Mouse (Mus musculus) forebrain, embryonic 12.5 days (tissue): ENCODE measurements around the gene Dxo. TPM values are rescaled to one million over a fixed set of nuclear protein-coding genes. Genes with fewer than 3 reads are reported as not detected.
"Not testable (repeated sequence)": the region's sequence is repeated elsewhere in the genome, so short reads cannot be mapped to it uniquely, and the experiment has no call there.

Source experiments
- ATAC-seq: fragments of 200-750 bp; cut with Nextera tagmentation; 2 replicates; pipeline ENCODE4 v1.8.0; 2017; ENCODE audit warnings: moderate TSS enrichment; ENCODE audit not compliant: low FRiP score
- H3K27ac ChIP-seq: fragments of 300-500 bp; sonication (generic); 2 replicates; pipeline ENCODE4 v1.5.1; 2016; ENCODE audit warnings: mild to moderate bottlenecking
- H3K27me3 ChIP-seq: fragments of 300-500 bp; sonication (generic); 2 replicates; pipeline ENCODE4 v1.6.1; 2016; ENCODE audit warnings: mild to moderate bottlenecking
- H3K36me3 ChIP-seq: fragments of 300-500 bp; sonication (generic); replicated peaks from 2 replicates; pipeline ENCODE4 v1.6.1; 2016; ENCODE audit warnings: mild to moderate bottlenecking
- H3K4me1 ChIP-seq: fragments of 300-500 bp; sonication (generic); 2 replicates; pipeline ENCODE4 v1.6.1; 2016
- H3K4me2 ChIP-seq: fragments of 300-500 bp; sonication (generic); 2 replicates; pipeline ENCODE4 v1.6.1; 2016; ENCODE audit warnings: mild to moderate bottlenecking, moderate library complexity
- H3K4me3 ChIP-seq: fragments of 300-500 bp; sonication (generic); replicated peaks from 2 replicates; pipeline ENCODE4 v1.5.1; 2016; ENCODE audit warnings: mild to moderate bottlenecking
- H3K9ac ChIP-seq: fragments of 300-500 bp; sonication (generic); 2 replicates; pipeline ENCODE4 v1.6.1; 2016; ENCODE audit warnings: mild to moderate bottlenecking
- H3K9me3 ChIP-seq: fragments of 300-500 bp; sonication (generic); 2 replicates; pipeline ENCODE4 v1.6.1; 2016
- WGBS: fragments of 180-500 bp; shearing (Covaris S2); methylation state at CpG from one replicate; pipeline ENCODE4 v1.1.7; 2016; 5-methylcytosine and 5-hydroxymethylcytosine counted together
- polyA plus RNA-seq: library from polyadenylated mRNA; unstranded; fragments of >200 nt; fragmentation: Nextera tagmentation; extraction: Ambion mirVana; gene quantifications from 2 replicates; pipeline ENCODE4 v1.2.1, GENCODE M21; 2016

Dxo gene
- polyA plus RNA-seq, 1 experiment from 2014 or later = 77.6 TPM

DNA sequence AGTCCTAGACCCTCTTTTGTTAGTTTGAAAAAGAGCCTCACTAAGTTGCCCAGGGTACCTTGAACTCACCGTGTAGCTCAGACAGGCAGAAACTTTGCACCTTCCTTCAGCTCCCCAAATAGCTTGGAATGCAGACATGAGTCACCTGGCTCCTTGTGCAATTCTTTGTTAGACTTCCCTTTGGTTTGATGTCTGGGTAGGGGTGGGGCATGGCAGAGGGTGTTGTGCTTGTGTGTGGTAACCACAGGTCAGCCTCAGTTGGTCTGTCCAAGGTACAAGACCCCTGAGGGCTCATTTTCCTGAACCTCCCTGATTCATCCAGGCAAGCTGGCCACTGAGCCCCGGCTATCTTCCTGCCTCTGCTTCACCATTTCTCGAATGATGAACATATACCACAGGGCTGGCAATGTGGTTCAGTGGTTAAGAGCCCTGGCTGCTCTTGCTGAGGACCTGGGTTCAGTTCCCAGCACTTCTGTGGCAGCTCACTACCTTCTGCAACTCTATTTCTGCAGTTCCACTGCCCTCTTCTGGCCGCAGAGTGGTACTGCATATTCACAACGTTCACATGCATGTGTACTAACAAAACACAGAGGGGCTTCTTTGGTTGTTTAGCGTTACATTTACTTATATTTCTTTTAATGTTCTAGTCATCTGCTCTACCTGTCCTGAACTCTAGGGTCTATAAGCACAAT is 31.8 kb upstream of the Dxo start:
- H3K27ac ChIP-seq = no peak overlapping the region
- WGBS = 73% methylated on average over 6 of the region's 6 CpGs
- no peaks in the 10 kb centered on the region for H3K36me3 ChIP-seq

DNA sequence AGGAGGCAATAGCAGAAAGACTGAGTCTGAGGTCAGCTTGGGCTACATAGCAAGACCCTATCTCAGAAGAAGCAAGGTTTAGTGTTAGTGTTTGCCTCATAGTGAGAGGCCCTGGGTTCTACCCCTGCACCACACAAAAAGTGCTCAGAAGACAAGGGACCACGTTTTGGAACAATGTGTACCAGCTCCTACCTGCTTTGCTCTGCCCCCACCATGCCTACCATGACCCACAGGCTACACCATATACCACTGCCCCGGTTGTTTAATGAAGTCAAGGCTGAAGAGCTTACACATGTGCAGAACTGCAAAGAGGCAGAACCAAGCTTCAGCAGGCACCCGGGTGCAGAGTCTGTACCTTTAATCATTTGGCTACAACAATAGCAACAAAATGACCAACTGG is 29.6 kb upstream of the Dxo start:
- H3K27ac ChIP-seq = no peak overlapping the region
- H3K27me3 ChIP-seq = no peaks in the 10 kb centered on the region
- WGBS = 65% methylated on average over 3 of the region's 3 CpGs
- ATAC-seq = no peak
- H3K4me3 ChIP-seq = no peak overlapping the region
- H3K9ac ChIP-seq = no peak overlapping the region
- H3K36me3 ChIP-seq = no peaks in the 10 kb centered on the region
- no peaks in the 10 kb centered on the region for H3K4me1 ChIP-seq
- H3K9me3 ChIP-seq = peaks cover 8% of the 10 kb centered on the region
- no peak overlapping the region for H3K4me2 ChIP-seq

More for the DNA sequence above, 31.8 kb upstream of the Dxo start:
- Histone ChIP-seq H3K4me2 (no peak overlapping the region), H3K9ac (no peak overlapping the region), H3K4me1 (no peaks in the 10 kb centered on the region), H3K9me3 (peaks cover 8% of the 10 kb centered on the region), H3K27me3 (no peaks in the 10 kb centered on the region), H3K4me3 (no peak overlapping the region)
- ATAC-seq = no peak

DNA sequence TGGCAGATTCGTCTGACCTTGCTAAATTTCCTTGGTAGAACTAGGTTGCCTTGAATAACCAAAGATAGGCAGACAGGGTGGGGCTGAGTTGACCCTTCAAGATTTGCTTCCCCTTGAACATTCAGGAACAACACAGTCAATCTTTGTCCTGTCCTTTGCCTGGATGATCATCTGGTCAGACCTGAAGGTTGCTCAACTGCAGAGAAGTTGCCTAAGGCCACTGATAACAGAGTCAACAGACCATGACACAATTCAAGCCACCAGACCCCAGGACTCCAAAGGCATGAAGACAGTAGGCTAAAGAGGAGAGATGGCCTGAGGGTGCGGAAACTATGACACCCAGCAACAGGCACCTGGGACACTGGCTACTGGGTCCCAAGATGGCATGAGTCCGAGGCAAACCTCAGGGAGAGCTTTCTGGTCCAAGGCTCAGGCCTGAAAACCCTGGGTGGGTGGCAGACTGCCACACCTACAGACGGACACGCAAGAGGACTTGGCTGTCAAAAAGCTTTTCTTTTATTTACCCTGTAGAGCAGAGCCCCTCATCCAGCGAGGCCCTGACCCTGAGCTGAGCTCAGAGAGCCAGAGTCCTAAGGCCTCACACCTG is 28.1 kb upstream of the Dxo start:
- ATAC-seq = no peak
- Histone ChIP-seq H3K4me1 (no peaks in the 10 kb centered on the region), H3K36me3 (no peaks in the 10 kb centered on the region), H3K27me3 (no peaks in the 10 kb centered on the region), H3K4me2 (no peak overlapping the region), H3K27ac (no peak overlapping the region), H3K9ac (no peak overlapping the region), H3K4me3 (no peak overlapping the region), H3K9me3 (peaks cover 8% of the 10 kb centered on the region)
- 81% methylated on average over 6 of the region's 6 CpGs for WGBS

DNA sequence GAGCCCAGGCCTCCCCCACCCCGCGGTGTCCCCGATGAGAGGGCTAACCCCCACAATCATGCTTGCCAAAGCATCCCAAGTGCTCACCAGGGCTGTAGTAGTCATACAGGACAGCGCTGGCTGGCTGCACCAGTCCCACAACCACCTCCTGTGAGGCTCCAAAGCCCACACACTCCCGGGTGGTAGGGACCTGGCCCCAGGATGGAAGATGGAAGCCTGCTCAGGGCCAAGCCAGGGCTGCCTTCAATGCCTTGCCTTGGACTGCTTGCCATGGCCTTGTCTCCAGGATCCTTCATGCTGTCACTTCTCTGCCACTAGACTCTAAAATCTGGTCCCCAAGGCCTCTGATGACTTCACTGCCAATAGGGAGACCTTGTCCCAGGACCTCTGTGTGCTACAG is 26.4 kb upstream of the Dxo start:
- H3K4me2 ChIP-seq, H3K9me3 ChIP-seq, H3K27me3 ChIP-seq, H3K4me1 ChIP-seq, H3K4me3 ChIP-seq, H3K36me3 ChIP-seq, ATAC-seq, H3K27ac ChIP-seq, H3K9ac ChIP-seq: not testable (repeated sequence)
- 90% methylated on average over 5 of the region's 5 CpGs for WGBS

DNA sequence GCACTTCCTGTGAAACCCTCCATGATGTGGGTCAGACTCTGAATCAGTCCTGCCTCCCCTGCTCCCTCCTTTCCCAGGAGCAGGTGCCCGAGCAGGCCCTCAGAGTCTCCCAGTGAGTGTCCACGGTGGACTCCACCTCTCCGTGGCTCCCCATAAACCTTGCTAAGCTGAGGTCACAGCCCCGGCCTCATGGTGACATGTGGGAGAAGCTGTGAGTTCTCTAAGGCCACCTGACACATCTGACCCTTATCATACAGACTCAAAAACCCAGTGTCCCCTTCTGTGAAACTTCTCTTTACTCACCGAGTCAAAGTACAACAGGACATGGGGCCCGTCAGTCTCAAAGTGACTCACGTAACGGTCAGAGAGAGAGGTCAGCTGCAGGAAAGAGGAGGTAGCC is 26.0 kb upstream of the Dxo start:
- not testable (repeated sequence) for H3K9ac ChIP-seq, H3K4me3 ChIP-seq, ATAC-seq, H3K36me3 ChIP-seq, H3K9me3 ChIP-seq, H3K4me2 ChIP-seq, H3K4me1 ChIP-seq, H3K27me3 ChIP-seq, H3K27ac ChIP-seq
- 87% methylated on average over 8 of the region's 8 CpGs for WGBS

DNA sequence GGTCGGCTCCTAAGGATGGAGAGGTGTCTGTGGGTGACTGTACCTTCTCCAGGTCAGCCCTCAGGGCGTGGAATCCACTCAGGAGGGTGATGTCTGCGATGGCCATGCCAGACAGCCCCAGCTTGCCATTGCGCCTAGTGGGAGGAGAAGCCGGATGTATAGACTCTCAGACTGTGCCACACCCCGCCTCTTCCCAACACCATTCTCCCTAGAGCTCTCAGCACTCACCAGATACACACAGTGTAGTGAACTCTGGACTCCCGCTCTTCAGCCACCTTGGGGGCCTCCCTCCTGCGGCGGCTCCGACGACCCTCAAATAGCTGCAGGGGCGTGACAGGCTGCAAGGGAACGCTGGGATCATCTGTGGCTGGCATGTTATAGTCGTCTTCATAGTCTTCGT is 25.5 kb upstream of the Dxo start:
- WGBS = 78% methylated on average over 15 of the region's 15 CpGs
- no peaks in the 10 kb centered on the region for H3K9me3 ChIP-seq
- no peaks in the 10 kb centered on the region for H3K27me3 ChIP-seq
- H3K4me2 ChIP-seq = no peak overlapping the region
- no peak for ATAC-seq
- H3K9ac ChIP-seq = no peak overlapping the region
- no peak overlapping the region for H3K4me3 ChIP-seq
- no peaks in the 10 kb centered on the region for H3K36me3 ChIP-seq
- no peak overlapping the region for H3K27ac ChIP-seq
- no peaks in the 10 kb centered on the region for H3K4me1 ChIP-seq

DNA sequence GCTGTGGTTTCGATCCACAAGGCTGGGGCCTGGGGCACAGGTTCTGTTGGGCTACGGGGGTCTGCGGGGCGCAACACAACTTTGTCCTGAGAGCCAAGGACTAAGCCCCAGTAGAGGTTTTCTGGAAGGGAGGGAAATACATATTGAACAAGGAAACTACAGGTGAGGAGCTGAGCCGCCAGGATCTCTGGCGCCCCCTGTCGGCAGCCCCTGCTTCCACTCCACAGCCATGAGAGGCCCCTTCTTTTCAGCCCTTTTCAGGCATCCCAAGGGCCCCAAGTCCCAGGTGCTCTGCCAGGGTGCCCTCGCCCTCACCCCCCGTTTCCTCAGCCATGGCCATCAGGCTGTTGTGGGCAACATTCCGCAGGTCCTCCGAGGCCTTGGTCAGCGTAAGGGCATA is 23.1 kb upstream of the Dxo start:
- H3K4me2 ChIP-seq, H3K36me3 ChIP-seq, H3K4me3 ChIP-seq, H3K9ac ChIP-seq, H3K27ac ChIP-seq, H3K4me1 ChIP-seq, H3K27me3 ChIP-seq, ATAC-seq, H3K9me3 ChIP-seq: not testable (repeated sequence)
- WGBS = 66% methylated on average over 12 of the region's 12 CpGs

DNA sequence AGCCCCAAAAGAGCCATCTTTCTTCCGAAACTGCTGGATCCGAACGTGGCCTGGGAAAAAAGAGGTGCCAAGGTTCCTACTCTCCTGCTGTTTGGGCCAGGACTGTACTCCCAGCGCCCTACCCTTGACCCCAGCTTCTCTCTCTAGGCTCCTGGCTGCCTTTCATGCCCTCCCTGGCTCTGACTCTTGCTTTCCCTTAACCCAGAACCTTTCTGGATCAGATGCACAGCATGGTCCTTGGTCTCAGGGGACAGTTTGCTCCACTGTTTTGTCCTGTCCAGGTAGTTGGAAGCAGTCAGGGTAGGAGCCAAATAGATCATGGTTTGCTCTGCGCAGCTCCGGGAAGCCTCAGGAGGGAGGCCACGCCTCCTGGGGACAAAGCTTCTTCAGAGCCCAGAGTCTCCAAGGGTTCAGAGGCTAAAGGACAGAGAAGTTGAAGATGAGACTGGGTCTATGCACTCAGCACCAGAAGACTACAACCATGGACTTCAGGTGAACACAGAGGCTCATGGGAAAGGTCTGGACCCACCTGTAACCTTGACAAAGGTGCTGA is 21.9 kb upstream of the Dxo start:
- Histone ChIP-seq H3K9ac (no peak overlapping the region), H3K4me3 (no peak overlapping the region), H3K27me3 (no peaks in the 10 kb centered on the region), H3K27ac (no peak overlapping the region), H3K9me3 (no peaks in the 10 kb centered on the region), H3K4me1 (no peaks in the 10 kb centered on the region), H3K36me3 (no peaks in the 10 kb centered on the region), H3K4me2 (no peak overlapping the region)
- 78% methylated on average over 7 of the region's 7 CpGs for WGBS
- no peak for ATAC-seq

DNA sequence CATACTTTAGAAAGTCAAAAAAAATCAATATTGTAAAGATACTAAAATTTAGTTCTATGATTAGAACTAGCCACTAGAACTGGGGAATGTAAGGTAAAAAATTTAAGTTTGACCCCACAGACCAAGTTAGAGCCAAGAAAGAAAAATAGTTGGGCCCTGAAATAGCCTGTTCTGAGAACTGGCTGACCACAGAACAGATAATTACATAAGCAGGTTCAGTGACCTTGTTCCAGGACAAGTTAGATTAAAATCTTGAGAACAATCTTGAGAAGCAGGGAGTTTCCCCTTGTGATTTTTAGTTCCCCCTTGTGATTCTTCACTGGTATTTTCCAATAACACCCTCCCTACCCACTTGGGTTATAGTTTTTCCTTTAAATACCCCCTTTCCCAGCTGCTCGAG is 6.0 kb upstream of the Dxo start:
- H3K36me3 ChIP-seq = peaks cover 65% of the 10 kb centered on the region
- 86% methylated on average over 1 of the region's 1 CpGs for WGBS
- H3K4me3 ChIP-seq, H3K27ac ChIP-seq, H3K27me3 ChIP-seq, H3K9me3 ChIP-seq, H3K9ac ChIP-seq, H3K4me2 ChIP-seq, ATAC-seq, H3K4me1 ChIP-seq: not testable (repeated sequence)

DNA sequence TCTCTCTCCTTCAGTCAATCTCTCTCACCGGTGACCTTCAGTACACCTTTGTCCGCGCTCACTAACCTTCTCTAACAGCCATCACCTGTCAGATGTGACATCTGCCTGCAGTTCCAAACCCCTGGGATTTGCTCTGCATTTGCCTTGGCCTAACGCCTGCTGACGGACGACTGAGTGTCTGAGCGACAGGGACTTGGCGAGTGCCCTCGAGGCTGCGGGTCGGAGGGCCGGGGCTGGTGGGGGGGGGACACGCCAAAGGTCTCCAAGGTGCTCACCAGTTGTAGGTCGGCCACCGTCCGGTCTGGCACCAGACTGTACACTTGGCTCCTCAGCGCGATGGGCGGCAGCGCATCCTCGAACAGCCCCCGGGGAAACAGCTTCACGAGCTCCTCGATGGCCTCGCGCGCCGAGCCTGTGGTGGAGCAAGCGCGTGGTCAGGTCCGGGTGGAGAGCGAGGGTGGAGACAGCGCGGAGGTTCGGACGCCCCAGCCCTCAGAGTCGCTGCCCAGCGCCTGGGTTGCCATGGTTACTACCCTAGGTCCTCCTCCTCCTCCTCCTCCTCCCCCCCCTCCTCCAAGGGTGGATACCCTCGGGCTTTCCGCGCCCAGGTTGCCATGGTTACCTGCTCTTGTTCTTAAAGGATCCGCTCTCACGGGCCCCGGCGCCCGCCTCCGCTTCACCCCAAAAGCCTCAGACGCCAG is 514 bp upstream of the Dxo start:
- Histone ChIP-seq H3K27me3 (no peaks in the 10 kb centered on the region), H3K4me1 (peaks cover 28% of the 10 kb centered on the region), H3K27ac (peak overlapping the region; percentile 86), H3K36me3 (peaks cover 49% of the 10 kb centered on the region), H3K4me2 (peak overlapping the region; percentile 100), H3K9me3 (no peaks in the 10 kb centered on the region), H3K4me3 (peak overlapping the region; percentile 78), H3K9ac (peak overlapping the region; percentile 78)
- ATAC-seq = peak; percentile 86
- WGBS = 4% methylated on average over 48 of the region's 48 CpGs

DNA sequence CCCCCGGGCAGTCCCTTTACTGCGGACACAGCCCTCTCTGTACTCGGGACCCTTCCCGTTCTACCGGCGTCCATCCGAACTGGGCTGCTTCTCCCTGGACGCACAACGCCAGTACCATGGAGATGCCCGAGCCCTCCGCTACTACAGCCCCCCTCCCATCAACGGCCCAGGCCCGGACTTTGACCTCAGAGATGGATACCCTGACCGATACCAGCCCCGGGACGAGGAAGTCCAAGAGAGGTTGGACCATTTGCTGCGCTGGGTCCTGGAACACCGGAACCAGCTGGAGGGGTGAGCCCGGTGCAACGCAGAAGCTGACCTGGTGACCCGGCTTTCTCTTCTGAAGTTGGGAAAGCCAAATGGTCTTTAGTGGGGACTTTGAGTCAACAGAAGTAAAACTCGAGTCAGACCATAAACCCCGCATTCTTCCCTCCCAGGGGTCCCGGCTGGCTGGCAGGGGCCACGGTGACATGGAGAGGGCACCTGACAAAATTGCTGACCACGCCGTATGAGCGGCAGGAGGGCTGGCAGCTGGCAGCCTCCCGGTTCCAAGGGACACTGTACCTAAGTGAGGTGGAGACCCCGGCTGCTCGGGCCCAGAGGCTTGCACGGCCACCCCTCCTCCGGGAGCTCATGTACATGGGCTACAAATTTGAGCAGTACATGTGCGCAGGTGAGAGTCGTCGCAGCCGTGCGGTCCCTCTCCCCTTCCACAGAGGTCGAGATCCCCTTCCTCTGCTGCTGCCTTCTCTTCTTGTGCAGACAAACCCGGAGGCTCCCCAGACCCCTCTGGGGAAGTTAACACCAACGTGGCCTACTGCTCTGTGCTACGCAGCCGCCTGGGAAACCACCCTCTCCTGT is 875 bp downstream of the Dxo start:
- Histone ChIP-seq H3K27ac (peak overlapping the region; percentile 86), H3K36me3 (peaks cover 51% of the 10 kb centered on the region)
- 42% methylated on average over 42 of the region's 43 CpGs for WGBS

DNA sequence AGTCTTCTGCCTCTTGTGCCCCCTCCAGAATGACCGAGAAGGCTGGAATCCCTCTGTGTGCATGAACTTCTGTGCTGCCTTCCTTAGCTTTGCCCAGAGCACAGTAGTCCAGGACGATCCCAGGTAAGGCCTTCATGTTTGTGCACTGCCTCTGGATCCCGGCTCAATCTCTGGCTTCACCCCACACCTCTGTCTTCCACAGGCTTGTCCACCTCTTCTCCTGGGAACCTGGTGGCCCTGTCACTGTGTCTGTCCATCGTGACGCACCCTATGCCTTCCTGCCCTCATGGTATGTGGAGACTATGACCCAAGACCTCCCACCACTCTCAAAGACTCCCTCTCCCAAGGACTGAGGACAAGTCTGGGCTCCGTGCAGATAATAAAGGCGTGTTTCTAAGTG is 2.0 kb downstream of the Dxo start:
- Histone ChIP-seq H3K9me3 (no peaks in the 10 kb centered on the region), H3K36me3 (peaks cover 56% of the 10 kb centered on the region), H3K27me3 (no peaks in the 10 kb centered on the region), H3K4me1 (peaks cover 28% of the 10 kb centered on the region), H3K4me2 (no peak overlapping the region), H3K27ac (no peak overlapping the region), H3K4me3 (no peak overlapping the region; the same call in 1 of the 2 replicates), H3K9ac (no peak overlapping the region)
- WGBS = 92% methylated on average over 7 of the region's 7 CpGs
- ATAC-seq = no peak

More for the DNA sequence above, 875 bp downstream of the Dxo start:
- H3K9me3 ChIP-seq = no peaks in the 10 kb centered on the region
- peak; percentile 7; the same call in 1 of the 2 replicates for ATAC-seq
- H3K27me3 ChIP-seq = no peaks in the 10 kb centered on the region
- H3K4me1 ChIP-seq = peaks cover 28% of the 10 kb centered on the region
- H3K4me3 ChIP-seq = peak overlapping the region; percentile 78
- H3K9ac ChIP-seq = peak overlapping the region; percentile 78
- peak overlapping the region; percentile 100 for H3K4me2 ChIP-seq
